Mouse (Mus musculus) macrophage (primary cell): Measurements from ENCODE around the gene Olfr876. TPM values are rescaled to one million over a fixed set of nuclear protein-coding genes. Genes with fewer than 3 reads are reported as not detected.

ENCODE experiments used
- H3K27ac ChIP-seq: fragments of 350-480 bp; formaldehyde crosslinking; 2 replicates; pipeline ENCODE4 v1.9.0; 2021
- H3K36me3 ChIP-seq: fragments of 350-480 bp; formaldehyde crosslinking; 2 replicates; pipeline ENCODE4 v1.9.0; 2021; ENCODE audit errors: inconsistent target
- H3K4me3 ChIP-seq: fragments of 350-480 bp; formaldehyde crosslinking; 2 replicates; pipeline ENCODE4 v1.9.0; 2021; ENCODE audit errors: inconsistent target
- H3K79me2 ChIP-seq: fragments of 350-480 bp; formaldehyde crosslinking; 2 replicates; pipeline ENCODE4 v1.9.0; 2021; ENCODE audit errors: inconsistent target
- WGBS: methylation state at CpG from one replicate; pipeline ENCODE4 v1.1.7; 2026; ENCODE audit warnings: inconsistent platforms; ENCODE audit not compliant: missing documents; 5-methylcytosine and 5-hydroxymethylcytosine counted together
- polyA plus RNA-seq: library from polyadenylated mRNA; stranded (reverse); fragments of 250-400 nt; gene quantifications from 3 replicates; pipeline ENCODE4 v1.2.4, GENCODE M21; 2018; ENCODE audit warnings: inconsistent platforms

The Olfr876 gene
- polyA plus RNA-seq, 1 experiment from 2014 or later: not detected

DNA sequence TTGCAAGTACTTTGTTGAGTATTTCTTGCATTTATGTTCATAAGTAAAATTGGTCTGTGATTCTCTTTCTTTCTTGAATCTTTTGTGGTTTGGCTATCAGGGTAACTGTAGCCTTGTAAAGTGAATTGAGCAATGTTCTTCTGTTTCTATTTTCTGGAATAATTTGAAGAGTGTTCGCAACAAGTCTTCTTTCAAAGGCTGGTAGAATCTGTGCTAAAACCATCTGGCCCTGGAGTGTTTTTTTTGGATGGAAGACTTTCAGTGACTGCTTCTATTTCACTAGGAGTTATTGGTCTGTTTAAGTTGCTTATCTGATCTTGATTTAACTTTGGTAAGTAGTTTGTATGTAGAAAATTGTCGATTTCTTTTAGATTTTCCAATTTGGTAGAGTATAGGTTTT is 46.4 kb downstream of the Olfr876 start:
- H3K4me3 ChIP-seq: no peak overlapping the region
- H3K36me3 ChIP-seq: no peaks in the 10 kb centered on the region
- WGBS: 72% methylated on average over 2 of the region's 2 CpGs
- no peaks in the 10 kb centered on the region for H3K79me2 ChIP-seq
- no peak overlapping the region for H3K27ac ChIP-seq

DNA sequence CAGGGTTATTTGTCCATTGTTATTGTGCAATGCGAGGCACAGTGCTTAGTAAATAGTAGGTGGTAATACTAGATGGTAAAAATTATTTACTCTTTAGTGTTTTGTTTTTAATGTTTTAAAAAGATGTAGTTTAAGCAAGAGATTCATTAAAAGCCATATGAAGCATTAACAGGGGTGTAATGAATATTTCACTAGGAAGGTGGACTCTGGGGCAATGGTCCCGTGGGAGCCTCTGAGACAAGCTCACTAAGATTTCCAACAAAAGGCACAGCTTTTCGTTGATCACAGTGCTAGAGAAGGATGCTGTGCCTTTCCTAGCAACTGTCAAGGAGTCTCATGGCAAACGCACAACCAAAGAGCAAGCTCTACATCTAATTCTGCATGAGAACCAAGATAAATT is 51.1 kb downstream of the Olfr876 start, which contains the start of gene Olfr877:
Gene Olfr877 (plus strand): TSS at position 301 of the 400 bp plus-strand sequence.
- Histone ChIP-seq H3K27ac (no peak within 1 kb of the TSS), H3K36me3 (no peaks in the 10 kb centered on the region), H3K4me3 (no peak within 1 kb of the TSS), H3K79me2 (no peaks in the 10 kb centered on the region)
- 79% methylated on average over 4 of the region's 4 CpGs for WGBS

Other genes with a start within 250 kb of the Olfr876 start
- 17.3 to 25.0 TPM (median 19.8 TPM) in 3 replicates for gene Siae, start 247.3 kb upstream of the Olfr876 start, polyA plus RNA-seq
- gene Spa17, start 189.3 kb upstream of the Olfr876 start, polyA plus RNA-seq: 0.82 to 3.2 TPM (median 1.1 TPM) in 3 replicates
- gene Tbrg1, start 145.7 kb upstream of the Olfr876 start, polyA plus RNA-seq: 27.0 to 40.4 TPM (median 32.6 TPM) in 3 replicates
- gene Panx3, start 133.8 kb upstream of the Olfr876 start, polyA plus RNA-seq: not detected in 3 replicates
- not detected in 3 replicates for gene Olfr160, start 86.8 kb upstream of the Olfr876 start, polyA plus RNA-seq
- not detected in 3 replicates for gene Olfr874, start 57.9 kb upstream of the Olfr876 start, polyA plus RNA-seq
- not detected in 3 replicates for gene Olfr875, start 31.2 kb upstream of the Olfr876 start, polyA plus RNA-seq
- gene Olfr877, start 51.2 kb downstream of the Olfr876 start, polyA plus RNA-seq: not detected in 3 replicates
- gene Olfr145, start 93.7 kb downstream of the Olfr876 start, polyA plus RNA-seq: not detected in 3 replicates
- not detected in 3 replicates for gene Olfr878, start 114.8 kb downstream of the Olfr876 start, polyA plus RNA-seq
- not detected in 3 replicates for gene Olfr881, start 188.8 kb downstream of the Olfr876 start, polyA plus RNA-seq
- gene Olfr883, start 222.8 kb downstream of the Olfr876 start, polyA plus RNA-seq: not detected in 3 replicates
- gene Olfr884, start 243.5 kb downstream of the Olfr876 start, polyA plus RNA-seq: not detected in 3 replicates